Mouse (Mus musculus): ENCODE results near the gene Ess2.

DNA sequence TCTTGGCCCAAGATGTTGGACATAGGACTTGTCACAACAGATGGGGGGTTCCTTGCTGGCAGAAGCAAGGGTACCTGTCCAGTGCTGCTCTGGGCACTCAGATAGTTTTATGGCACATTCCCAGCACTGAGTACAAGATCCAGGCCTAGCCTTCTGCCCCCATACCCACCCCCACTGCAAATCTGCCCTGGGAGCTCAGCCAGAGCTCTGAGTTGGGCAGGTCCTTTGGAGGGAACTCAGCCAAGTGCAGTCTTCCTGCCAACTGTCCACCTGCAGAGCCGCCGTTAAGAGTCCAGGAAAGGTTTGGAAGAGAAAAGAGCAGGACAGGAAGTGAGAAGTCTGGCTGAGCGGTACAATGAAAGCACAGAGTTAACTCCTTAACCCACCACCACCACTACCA, 18.5 kb downstream of the Ess2 start:
- TF ChIP-seq POLR2A (IDR thresholded peaks at IDR 0.05; ENCODE audit: control insufficient read depth, extremely low read depth, insufficient read depth, low read length, poor library complexity) (no peak), CTCF (IDR thresholded peaks at IDR 0.05; ENCODE audit: borderline replicate concordance, control insufficient read depth, extremely low read depth, insufficient read depth, low read length, poor library complexity) (no peak)
